Mouse (Mus musculus): ENCODE results near the gene Qrfp.

DNA sequence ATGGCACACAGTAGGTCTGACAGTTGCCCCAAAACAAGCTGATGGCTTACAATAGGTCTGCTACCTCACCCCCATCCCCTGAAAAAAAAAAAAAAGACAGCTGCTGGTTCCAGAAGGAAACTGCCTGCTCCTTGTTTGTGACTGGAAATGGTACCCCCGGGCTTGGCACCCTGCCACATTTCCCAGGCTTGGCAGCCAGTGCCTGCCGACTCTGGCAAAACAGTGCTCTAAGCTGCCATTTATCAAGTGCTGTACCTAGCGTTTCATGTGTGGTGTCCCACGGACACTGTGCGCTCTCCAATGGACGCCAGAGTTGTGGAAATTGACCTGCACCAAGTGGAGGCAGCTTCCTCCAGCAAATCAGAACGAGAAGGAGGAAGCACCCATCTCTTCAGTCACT, 17.5 kb upstream of the Qrfp start:
- TF ChIP-seq CTCF (IDR thresholded peaks at IDR 0.05; ENCODE audit: control insufficient read depth, insufficient read depth, insufficient replicate concordance, low read depth, low read length) (no peak), POLR2A (IDR thresholded peaks at IDR 0.05; ENCODE audit: control insufficient read depth, low read depth, low read length) (no peak)

Measured in testis, adult 2 months (tissue).